Mouse (Mus musculus) lung, embryonic 15.5 days (tissue): ENCODE measurements at regions not wholly inside any gene's neighbourhood (a gene's known extent, or its start where the extent isn't known, plus 50 kb on each side); places are given as distances from the start of the nearest gene placed in this dataset. TPM values are rescaled to one million over a fixed set of nuclear protein-coding genes. Genes with fewer than 3 reads are reported as not detected.

ENCODE experiments used
- microRNA-seq: library from miRNA; unstranded; fragments of <30 nt; microRNA quantifications from one replicate; pipeline ENCODE4, GENCODE M21; 2016

Small RNAs in the stretch of these regions (microRNA-seq; reads per million reads assigned to microRNA genes)
- not detected for gene Gm22401
